Mouse (Mus musculus) layer of hippocampus, adult 11-12 months (tissue): ENCODE measurements at regions not wholly inside any gene's neighbourhood (a gene's known extent, or its start where the extent isn't known, plus 50 kb on each side); places are given as distances from the start of the nearest gene placed in this dataset.

Experiments used
- DNase-seq: peaks from one replicate; pipeline ENCODE4 v3.0.0; 2022; ENCODE audit warnings: low spot score

DNA sequence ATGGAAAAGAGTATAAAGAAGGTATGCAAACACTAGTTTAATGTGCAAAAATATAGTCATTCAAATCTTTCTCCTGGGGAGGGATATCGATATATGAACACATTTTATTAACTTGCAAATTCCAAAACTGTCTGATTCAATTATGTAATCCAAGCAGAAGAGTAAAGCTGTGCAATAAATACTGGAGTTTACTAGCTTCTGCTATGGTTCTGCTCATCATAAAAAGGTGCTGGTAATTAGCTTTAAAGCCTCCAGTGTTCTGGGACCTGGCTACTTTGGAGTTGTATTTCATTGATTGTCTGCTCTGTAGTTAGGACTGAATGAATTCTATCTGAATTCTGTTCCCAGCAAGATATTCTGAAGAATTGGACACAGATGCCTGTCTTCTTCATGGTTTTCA lies 602.7 kb upstream of the Akr1e1 start:
- no peak for DNase-seq

DNA sequence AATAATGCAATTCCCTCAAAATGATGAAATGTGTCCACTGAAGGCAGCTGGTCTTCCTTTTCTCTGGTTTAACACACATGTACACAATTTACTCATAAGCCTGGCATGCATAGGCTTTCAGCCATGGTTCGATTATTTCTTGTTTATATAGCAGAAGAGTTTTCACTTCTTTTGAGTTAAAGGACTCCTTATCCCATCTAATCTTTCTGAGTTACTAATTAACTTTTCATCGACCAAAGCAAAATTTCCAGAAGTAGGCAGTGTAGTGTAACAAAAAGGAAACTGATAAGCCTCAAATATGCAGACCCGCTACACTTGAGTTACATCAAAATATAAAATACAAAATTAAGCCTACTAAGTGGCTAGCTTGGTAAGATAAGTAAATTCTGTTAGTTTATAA lies 620.5 kb upstream of the Akr1e1 start:
- no peak for DNase-seq

DNA sequence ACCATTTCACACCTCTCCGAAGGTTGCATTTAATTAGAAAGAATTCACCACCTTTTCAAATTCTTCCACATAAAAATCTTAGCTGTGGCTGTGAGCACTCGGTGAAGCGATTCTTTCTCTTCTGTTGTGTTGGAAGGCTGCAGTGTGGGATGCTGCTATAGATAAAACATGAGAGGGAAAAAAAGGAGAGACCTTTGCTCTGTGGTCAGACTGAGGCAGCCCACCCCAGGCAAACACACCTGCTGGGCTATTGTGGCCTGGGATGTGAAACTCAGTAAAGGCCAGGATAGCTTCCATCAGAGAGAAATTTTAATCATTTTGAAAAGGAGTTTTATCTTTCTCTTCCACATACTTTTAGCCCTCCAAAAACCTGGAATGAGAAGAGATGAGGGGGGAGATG lies 625.3 kb upstream of the Akr1e1 start:
- DNase-seq, result no peak

DNA sequence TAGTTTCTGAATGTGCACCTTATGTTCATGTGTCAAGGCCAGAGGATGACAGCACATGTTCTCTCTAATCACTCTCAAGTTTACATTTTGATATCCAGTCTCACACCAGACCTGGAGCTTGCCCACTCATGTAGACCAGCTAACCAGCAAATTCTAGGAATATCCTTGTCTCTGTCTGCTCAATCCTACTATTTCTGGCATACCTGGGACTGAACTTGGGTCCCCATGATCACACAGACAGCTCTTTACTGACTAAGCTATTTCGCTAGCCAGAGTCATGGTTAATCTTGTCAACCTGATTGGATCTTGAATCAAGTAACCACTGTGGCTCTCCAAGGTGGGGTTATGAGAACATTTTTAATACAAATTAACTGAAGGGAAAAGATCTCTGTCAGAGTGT lies 625.9 kb upstream of the Klf6 start:
- no peak for DNase-seq

DNA sequence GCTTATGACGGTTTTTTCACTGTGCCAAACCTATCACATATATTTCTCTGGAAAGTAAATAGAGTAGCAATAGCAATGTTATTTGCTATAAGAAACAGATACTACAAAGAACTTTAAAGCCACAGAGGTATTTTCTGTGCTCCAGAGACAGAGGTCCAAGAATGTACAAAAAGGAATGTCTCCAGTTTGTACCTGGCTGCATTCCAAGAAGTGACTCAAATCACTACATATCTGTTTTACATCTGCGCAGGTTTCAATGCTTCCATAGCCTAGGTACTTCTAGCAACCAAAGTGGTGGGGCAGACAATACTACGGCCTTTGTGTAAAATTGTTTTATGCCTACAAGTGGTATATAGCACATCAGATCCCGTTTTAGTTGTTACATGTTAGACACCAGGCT lies 620.7 kb upstream of the Klf6 start:
- DNase-seq, result no peak

DNA sequence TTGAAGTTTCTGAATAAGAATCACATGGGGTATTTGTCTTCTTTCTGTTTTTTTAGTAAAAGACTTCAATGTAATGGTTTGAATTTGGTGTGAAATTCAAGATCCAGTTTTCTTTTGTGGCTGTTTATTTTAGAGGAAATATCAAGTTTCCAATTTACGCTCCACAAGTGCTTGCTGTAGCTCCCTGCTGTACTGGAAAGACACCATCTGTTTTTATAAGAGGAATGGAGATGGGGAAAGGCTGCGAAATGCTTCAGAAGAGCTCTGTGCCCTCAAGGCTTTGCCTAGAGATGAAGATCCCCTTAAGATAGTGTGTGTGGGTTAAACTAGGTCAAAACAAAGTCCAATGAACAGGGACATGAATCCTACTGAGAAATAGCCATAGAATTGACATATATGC lies 618.5 kb upstream of the Klf6 start:
- no peak for DNase-seq

DNA sequence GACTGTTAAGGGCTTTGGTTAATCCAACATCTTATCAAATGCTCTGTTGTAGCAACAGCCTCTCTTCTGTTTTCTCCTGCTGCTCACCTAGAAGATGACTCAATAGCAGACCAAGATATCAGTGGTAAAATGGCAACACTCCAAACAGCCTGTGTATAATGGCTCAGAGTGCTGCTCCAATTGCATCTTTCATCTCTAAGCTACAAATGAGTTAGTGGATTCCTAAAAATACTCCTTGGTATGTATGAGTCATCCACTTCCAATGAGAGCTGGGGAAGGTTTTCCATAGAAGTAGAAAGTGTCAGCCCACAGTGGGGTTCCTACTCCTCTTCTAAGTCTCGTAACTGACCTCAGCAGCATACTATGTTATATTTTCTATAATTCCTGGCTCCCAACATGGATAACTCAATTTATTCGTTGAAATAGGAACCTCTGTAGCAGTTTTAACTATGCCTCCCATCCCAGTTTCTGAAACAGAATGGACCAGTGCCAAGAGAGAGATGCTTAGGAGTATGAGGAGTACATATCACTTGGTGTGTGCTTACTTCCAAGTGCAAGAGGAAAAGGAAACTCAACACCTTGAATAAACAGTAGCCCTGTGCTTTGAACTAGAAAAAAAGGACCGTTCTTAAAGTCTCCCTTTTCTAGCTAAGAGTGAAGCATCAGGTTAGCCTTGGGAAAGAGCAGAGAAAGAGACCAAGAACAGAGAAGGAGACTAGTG lies 612.5 kb upstream of the Klf6 start:
- DNase-seq, result no peak

DNA sequence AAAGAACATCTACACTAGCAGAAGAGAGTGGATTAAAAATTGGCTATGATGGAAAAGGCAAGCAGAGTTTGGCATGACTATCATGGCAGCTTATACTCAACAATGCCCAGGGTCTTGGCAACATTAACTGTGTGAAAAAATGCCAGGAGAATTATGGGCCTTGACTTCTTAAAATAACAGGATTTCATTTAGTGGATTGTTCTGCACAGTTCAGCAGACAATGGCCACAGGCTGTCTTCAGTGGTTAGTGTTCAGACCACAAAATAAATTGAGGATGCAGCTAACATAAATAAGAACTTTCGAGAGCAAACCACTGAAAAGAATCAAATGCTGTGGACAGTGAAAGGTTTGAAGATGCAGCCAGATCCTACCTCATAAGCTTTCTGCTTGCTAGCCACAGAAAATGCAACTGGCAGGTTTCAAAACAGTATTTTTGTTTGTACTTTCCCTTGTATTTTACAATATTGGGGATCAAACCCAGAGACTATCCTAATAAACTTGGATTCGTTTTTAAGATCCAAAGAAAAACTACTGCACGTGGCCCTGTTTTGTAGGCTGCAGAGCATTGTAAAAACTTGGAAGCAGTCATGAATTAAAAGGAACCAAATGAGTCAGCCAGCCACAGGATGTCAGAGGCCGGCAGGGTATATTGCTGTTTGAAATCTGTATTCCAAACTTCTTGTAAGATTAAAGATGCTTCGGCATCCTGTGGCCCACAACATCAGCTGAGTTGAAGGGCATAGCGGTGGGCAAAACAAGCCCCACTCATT lies 603.2 kb upstream of the Klf6 start:
- DNase-seq, result no peak

DNA sequence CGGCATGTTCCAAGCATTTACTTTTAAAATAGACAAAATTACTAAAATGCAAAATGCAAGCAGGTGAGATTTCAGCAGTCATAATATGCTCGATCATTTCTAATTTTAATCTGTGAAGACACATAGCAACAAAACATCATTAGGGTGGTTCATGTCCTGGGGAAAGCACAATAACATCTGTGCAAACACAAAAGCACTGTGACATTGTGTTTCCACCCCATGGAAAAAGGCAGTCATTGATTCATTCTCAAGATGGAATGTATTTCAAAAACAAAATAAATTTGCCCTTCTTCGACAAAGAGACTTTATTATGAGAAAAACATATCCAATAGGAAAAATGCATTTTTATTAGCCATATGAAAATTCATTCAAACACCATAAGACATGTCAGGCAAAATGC lies 601.5 kb upstream of the Klf6 start:
- DNase-seq, result no peak

DNA sequence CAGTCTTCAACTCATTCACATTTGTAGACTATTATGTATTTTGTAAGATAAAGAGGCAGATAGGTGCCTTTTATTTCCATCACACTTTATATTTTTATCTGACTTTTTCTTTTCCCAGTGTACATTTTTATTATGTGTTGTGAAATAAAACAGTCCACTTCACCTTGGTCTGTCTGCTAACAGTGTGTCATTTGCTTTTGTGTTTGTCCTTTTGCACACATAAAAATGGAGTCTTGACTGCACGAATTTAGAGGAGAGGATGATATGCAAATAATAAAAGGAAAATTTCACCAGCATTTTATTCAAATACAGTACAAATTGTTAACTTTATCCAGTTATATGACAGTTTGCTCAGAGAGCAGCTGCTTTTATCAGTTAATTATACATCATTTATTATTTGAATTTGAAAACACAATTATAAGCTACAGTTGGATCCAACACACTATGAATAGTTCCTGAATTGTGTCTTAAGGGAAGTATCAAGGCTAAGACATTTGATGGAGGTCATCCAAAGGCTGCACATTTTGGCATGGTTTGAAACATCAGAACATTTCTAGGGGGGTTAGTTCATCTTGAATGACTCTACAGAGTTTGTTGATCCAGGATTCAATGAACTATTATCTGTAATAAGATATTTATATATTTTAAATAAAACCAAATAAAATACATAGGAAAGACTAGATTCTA lies 588.6 kb upstream of the Klf6 start:
- DNase-seq, result no peak

DNA sequence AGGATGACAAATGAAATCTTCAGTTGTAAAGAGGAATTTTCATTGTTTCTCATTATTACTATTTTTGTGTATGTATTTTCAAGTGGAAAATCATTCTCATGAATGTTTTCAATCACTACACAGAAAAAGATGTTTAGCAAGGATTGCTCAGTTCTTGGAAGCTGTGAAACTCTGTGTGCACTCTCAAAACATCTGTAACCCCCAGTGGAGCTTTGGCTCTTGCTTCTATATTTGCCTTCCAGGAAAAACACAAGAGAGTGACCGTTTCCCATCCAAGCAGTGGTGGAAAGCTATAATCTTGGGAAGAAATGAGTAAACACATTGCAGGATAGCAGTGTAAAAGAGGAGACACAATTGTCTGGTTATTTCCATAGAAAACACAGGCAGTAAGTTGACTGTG lies 584.7 kb upstream of the Klf6 start:
- DNase-seq, result no peak

DNA sequence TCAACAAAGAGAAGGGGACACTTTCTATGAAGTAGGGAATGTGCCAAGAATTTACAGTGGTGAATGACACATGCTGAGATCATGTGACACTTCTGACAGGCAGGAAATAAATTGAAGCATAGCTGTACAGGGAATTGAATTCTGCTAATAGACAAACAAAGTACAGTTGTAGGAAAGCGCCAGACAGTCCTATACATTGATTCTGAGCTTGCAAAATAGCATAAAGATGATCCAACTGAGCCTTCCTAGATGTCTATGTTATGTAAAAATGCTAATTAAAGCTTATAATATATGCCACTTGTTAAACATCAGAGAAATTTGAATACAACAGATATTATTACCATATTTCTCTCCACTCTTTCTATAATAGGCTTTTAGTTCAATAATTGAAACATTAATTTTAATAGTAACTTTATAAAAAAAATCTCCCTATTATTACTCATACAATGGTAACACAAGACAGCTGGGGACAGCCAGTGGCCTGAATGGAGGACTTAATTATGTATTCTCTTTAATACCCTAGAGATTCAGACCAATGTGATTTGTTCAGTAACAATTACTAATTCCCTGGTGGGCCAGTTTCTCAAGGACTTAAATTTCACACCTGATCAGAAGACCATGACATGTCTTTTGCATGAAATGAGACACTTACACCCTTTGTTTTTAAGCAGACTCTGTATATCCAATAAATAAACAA lies 571.4 kb upstream of the Klf6 start:
- DNase-seq, result no peak

DNA sequence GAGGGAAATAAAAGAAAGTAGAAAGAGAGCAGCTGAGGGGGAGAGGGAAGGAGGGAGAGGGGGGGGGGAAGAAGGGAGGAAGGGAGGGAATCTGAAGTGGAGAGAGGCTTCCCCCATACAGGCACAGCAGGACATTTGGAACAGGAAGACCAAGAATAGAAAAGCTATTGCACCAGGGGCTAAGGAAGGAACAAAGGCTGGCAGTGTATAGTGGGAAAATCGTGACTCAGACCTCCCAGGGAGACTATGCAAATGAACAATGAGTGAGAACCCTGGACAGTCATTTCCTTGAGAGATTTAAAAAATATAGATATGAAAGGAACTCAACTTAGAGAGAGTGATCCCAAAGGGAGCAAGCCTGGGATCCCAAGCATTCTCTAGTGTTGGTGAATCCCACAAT lies 559.1 kb upstream of the Klf6 start:
- DNase-seq, result no peak

DNA sequence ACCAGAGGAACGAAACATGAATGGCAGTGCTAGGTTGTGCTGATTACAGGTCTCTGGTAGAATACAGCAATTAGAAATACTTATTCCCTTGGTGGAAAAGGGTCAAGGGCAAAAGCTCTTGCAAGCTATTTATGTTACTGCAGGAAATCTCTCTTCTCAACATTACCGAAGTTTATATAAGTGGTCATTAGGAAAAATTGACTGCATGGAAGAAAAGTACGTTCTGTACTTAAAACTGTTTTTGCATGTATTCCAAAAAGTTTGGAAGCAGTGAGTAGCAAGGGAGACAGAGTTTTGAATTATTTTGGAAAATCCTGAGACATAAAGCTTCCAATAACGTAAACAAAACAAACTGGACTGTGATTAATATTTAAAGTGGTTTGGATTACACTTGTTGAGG lies 554.6 kb upstream of the Klf6 start:
- no peak for DNase-seq

DNA sequence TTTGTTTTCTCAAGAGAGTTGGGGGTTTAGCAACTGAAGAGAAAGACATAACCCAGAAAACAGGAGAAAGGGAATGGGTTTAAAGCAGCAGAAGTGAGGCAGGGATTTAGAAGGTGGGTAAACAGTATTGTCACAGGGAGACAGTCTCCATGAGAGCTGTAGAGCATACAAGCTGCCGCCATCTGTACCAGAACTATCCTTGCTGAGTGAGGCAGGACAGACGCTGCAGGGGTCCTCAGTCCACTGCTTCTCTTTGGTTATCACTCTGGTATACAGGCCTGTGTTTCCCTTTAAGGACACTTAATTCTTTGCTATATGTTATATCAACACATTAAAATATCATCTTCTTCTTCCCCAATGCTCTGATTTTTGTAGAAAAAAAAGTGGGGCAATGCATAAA lies 548.0 kb upstream of the Klf6 start:
- DNase-seq, result no peak

DNA sequence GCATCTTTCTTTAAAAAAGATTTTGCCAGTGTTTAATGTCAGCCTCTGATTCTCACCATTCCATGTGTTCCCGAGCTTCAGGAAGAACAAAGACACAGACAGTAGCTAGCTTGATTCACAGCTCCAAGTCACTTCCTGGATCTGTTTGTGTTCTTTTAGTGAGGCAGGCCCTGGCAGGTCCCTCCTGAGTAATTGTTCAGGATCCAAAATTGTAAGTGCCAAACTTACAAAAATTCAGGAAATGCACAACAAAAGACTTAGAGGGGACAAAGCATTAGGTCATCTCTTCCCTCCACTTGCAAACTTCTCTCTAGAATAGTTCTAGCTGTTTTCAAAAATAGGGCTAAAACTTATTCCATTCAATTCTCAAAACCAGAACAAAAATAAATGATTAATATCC lies 546.3 kb upstream of the Klf6 start:
- no peak for DNase-seq

DNA sequence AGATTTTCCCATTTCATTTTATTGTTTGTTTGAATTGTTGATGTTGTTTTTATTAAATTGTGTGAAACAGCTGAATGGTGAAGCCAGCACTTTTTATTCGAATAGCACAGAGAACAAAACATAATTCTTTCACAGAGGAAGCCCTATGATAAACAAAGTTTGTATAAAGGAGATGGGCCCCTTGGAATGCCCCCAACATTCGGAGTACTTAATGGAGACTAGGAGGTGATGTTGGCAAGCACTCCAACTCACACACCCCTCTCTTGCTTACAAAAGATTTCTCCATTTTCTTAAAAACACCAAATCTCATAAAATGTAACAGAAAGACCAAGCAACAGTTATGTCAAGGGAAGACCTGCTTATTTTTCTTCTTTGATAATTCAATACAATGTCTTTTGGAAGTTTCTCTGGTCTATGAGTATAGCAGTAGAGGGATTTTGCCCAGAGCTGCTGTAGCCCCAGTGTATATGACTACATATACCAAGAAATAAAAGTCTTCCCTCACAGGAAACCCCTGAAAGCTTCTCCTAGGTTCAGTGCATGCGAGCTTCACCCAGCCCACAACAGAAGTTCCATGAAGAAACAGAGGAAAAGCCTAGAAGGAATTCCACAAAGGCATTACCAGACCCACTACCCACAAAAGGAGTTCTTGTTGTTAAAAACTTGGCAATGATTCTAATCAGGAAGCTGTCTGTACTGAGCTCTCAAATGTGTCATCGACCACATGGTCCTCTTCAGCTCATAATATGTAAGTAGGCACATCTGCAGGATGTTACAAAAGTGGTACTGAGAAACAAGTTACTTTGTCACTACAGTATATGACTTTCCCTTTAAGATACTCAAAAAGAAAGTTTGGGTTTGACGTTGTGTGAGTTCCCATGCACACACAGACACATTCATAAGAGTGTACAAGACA lies 543.1 kb upstream of the Klf6 start:
- no peak for DNase-seq

DNA sequence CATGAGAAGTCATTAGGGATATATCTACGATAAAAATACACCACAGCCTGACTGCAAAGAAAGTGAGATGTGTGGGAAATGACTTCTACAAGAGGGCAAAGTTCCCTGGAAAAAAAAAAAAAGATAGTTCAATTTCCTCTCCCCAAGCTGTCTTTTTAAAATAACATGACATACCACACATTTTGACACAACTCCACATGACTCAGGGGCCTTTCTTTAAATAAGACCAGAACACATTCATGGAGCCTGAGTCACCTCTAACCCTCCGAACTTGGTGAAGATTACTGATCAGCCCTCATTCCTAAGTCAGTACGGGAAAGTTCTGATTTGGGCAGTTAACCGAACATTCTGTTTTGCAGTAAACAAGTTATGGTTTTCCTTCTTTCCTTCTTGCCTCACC lies 515.6 kb upstream of the Klf6 start:
- DNase-seq, result no peak

DNA sequence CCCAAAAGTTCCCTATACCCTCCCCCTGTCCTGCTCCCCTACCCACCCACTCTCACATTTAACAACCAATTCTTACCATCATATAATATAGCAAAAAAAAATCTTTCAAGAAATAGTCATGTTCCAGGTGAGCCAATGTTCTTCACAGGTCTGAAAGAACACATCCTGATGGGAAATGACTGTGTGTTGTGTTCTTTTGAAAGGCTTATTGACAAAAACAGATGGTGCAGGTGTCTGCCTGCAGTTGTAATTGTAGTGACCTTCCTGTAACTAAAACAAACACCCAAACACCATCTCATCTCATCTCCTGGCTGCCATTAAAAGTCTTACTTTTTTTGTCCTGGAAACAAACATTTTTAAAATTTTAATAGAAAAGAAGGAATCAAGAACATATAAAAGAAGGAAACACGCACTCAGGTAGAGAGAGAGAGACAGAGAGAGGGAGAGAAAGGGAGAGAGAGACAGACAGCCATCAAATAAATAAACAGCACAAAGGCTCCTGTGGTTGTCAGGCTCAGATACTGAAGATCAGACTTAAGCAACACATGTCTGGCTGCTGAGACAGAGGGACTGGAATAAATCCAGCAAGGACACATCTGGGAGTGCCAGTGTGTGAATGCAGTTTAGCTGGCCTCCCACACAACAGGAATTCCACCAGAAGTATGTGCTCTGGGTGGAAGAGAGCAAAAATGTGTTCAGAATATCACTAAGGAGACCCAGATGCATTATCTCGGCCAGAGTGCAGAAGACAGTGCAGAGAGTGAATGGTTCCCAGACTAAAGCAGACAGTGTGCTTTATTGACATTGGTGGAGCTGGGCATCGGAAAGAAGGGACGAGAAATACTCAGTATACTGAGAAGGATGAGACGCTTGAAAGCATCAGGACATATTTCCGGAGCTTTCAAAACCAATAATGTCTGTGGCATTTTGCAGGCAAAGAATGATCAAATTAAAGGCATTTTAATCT lies 513.5 kb upstream of the Klf6 start:
- DNase-seq, result no peak

DNA sequence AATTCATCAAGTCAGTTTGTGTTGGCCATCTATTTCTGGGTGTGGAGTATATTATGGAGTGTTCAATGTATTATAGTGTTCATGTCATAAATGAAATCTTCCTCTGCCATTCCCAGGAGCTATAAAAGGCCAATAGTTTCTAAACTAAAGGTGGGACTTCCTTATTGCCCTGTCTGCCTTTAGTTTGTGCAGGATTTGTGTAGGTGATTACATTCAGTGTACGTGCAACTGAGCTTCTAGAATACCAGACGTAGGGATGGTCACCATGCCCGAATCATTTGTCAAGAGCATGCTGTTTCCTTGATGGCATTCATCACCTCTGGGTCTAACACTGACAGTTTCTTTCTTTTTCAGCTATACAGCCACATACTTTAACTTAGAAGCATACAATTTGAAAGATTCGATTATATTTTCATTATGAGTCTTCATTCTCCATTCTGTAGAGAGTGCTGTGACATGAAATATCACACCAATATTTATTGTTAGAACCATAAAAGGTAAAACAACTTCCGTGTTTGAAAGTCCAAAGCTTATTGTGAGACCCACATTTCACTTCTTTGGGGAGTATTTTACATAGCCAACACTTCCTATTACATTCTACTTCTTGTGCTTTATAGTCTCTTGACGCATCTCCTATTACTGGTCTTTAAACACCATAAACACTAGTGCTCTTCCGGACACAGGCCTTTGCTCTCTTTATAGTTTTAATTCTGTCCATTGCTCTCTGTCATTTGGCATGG lies 494.1 kb upstream of the Klf6 start:
- DNase-seq, result no peak
